Mouse (Mus musculus) erythroblast, embryonic 14.5 days (primary cell): ENCODE results near the gene Cbfa2t3.

ENCODE experiments used
- GATA1 ChIP-seq: IDR thresholded peaks from 2 replicates; pipeline ENCODE4 v1.6.1; 2012; ENCODE audit warnings: low read length, inconsistent platforms, mixed read lengths
- TAL1 ChIP-seq: IDR thresholded peaks from 3 replicates; pipeline ENCODE4 v1.6.1; 2012; ENCODE audit warnings: low read length, inconsistent platforms, mixed read lengths

DNA sequence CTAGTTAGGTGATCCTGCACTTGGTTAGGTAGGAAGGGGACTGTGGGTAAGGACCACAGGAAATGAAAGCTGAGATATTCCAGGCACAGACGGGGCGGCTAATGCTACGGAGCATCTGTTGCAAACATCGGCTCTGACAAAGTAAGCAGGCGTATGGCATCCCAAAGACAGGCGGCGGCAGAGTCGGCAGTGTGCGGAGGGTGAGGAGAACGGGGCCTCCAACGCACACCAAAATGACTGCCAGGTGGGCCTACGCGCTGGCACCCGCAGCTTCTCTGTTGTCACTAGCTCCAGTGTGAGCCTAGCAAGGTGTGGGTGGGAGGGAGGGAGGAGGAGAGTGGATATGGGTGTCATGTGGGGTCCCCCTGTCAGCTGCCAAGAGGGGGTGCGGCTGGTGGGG lies 57.5 kb downstream of the Cbfa2t3 start:
- TF ChIP-seq TAL1 (no peak), GATA1 (no peak)
